Mouse (Mus musculus): ENCODE data around the gene Cdip1.

DNA sequence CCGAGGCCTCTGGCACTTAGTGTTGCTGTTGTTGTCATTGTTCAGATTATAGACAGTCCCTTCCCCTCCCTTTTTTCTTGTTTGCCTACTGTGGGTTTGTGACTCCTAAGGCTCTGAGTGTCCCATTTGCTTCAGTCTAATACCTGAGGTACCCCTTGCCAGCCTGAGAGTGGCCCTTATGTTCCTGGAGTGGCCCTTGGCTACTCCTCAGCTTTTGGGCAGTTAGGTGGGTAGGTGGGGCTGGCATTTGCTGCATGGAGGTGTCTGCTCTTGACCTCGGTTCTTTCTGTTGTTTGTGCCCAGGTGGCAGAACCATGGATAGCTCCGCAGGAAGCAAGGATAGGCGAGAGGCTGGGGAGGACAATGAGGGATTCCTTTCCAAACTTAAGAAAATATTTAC, 84.6 kb downstream of the Cdip1 start:
- no peak for TF ChIP-seq CTCF (IDR thresholded peaks at IDR 0.05; ENCODE audit: low read depth)
- no peak for TF ChIP-seq EP300 (optimal IDR thresholded peaks at IDR 0.05)

All from stomach, postnatal 0 days (tissue).